Mouse (Mus musculus): ENCODE measurements at regions not wholly inside any gene's neighbourhood (a gene's known extent, or its start where the extent isn't known, plus 50 kb on each side); places are given as distances from the start of the nearest gene placed in this dataset.

DNA sequence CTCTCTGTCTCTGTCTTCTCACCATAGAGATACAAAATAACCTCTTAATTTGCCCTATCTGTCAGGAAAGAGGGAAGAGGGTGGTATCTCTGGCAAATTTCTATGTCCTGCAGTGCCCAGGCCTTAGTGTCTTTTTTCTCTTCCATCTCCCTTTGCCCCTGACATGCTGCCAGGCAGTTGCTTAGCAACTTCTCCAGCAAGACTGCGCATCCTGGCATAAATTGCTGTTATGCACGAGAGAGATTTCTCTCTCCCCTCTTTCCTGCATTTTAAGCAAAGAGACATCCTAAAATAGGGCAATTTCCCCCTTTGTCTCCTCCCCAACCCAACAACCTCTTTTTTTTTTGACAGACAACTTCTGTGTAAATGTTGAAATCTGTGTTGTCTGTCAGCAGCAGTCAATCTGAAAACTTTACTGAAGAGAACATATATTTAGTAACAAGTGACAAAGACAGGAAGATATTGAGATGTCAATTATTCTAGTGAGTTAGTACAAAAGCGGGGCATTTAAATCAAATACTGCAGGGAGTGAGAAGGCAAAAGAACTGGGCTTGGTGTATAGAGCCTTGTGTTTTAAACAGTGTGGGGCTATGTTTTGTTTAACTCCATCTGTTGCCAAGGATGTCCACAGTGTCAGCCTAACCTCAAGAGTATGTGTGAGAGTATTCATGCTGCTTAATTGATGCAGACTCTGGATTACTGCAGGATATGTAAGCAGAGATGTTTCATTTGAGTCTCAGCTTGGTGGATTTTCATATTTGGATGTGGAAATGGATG, 2745.7 kb upstream of the Lrrc6 start:
- no peaks in the 10 kb centered on the region for H3K36me3 ChIP-seq
- 50% methylated on average over 3 of the region's 3 CpGs for WGBS (ENCODE audit: insufficient replicate concordance)
- no peaks in the 10 kb centered on the region for H3K27me3 ChIP-seq (replicated peaks)
- no peak overlapping the region for H3K4me2 ChIP-seq
- ATAC-seq = no peak
- no peaks in the 10 kb centered on the region for H3K4me1 ChIP-seq
- no peak overlapping the region for H3K4me3 ChIP-seq
- H3K9me3 ChIP-seq (replicated peaks) = no peaks in the 10 kb centered on the region
- no peak overlapping the region for H3K9ac ChIP-seq
- no peak overlapping the region for H3K27ac ChIP-seq

DNA sequence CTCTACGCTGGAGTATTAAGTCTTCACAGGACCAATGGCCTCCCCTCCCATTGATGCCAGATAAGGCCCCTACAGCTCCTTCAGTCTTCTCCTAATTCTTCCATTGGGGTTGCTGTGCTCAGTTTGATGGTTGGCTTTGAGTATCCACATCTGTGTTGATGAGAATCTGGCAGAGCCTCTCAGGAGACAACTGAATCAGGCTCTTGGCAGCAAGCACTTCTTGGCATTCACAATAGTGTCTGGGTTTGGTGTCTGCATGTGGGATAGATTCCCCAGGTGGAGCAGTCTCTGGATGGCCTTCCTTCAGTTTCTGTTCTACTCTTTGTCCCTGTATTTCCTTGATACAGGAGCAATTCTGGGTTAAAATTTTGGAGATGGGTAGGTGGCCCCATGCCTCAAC, 2734.6 kb upstream of the Lrrc6 start:
- 70% methylated on average over 1 of the region's 1 CpGs for WGBS (ENCODE audit: insufficient replicate concordance)

DNA sequence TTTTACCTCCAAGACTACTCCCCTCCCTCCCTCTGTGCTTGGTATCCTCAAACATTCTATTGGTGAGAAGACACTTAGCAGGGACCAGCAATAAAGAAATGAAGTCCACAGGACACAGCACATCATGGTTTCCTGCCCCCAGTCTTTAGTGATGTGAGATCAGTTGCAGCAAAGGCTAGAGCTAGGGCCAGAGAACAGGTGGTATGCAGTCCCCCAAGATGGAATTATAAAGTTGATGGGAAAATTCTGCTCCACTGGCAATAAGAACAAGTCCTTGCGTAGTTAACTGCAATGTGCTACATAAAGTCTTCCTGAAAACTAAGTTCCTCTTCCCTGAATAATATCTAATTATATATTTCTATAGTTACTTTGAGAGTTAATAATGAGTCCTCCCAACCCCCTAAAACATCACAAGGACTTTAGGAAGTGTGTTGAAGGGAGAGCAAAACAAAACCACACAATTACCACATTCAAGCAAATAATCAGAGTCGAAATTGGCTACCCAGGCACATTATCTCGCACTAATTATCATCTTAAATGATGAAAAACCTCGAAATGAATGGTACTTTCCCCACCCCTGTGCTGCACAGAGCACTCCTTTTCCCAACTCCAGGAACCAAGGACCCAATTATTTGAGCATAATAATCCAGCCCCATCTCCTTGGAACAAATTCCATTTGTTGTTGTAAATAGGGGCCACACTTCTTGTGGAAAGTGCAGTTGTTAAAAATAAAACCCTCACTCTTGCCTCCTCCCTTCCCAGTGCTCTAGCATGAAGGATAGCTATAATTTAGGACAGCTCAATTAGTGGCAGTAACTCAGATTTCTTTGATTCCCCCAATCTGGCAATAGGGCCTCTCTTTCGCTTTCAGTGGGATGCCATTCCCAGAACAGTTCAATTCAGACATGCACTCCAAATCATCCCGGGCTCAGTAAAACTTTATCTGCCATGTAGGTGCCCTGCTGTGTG, 2724.2 kb upstream of the Lrrc6 start:
- WGBS (ENCODE audit: insufficient replicate concordance) = 55% methylated on average over 6 of the region's 6 CpGs
- Histone ChIP-seq H3K27ac (no peak overlapping the region), H3K4me3 (no peak overlapping the region), H3K9ac (no peak overlapping the region), H3K9me3 (replicated peaks) (no peaks in the 10 kb centered on the region), H3K4me1 (no peaks in the 10 kb centered on the region), H3K36me3 (no peaks in the 10 kb centered on the region), H3K27me3 (replicated peaks) (no peaks in the 10 kb centered on the region), H3K4me2 (no peak overlapping the region)
- ATAC-seq = no peak

More for the DNA sequence above, 2734.6 kb upstream of the Lrrc6 start:
- Histone ChIP-seq H3K4me2 (no peak overlapping the region), H3K4me1 (no peaks in the 10 kb centered on the region), H3K27me3 (replicated peaks) (no peaks in the 10 kb centered on the region), H3K9ac (no peak overlapping the region), H3K9me3 (replicated peaks) (no peaks in the 10 kb centered on the region), H3K36me3 (no peaks in the 10 kb centered on the region), H3K27ac (no peak overlapping the region), H3K4me3 (no peak overlapping the region)
- no peak for ATAC-seq

DNA sequence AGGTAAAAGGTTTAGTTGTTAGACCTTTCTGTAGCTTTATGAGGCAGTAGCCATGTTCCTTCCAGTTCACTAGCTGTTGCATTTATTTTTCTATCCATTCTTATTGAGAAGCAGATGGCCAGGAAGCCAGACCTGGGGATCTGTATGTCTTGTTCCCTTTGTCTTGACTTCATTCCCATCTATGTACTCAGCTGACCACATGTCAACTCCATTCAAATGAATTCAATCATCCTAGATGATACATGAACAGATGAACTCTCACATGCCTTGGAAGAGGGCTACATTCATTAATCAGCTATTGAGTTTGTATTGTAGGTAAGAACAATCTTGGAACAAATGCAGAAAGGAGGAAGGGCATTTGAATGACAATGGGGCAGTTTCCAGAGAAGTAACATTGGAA, 2722.7 kb upstream of the Lrrc6 start:
- no peak overlapping the region for H3K4me3 ChIP-seq
- H3K27me3 ChIP-seq (replicated peaks) = no peaks in the 10 kb centered on the region
- no peak overlapping the region for H3K9ac ChIP-seq
- no peak overlapping the region for H3K4me2 ChIP-seq
- no peaks in the 10 kb centered on the region for H3K36me3 ChIP-seq
- H3K4me1 ChIP-seq = no peaks in the 10 kb centered on the region
- no peaks in the 10 kb centered on the region for H3K9me3 ChIP-seq (replicated peaks)
- ATAC-seq = no peak
- H3K27ac ChIP-seq = no peak overlapping the region

DNA sequence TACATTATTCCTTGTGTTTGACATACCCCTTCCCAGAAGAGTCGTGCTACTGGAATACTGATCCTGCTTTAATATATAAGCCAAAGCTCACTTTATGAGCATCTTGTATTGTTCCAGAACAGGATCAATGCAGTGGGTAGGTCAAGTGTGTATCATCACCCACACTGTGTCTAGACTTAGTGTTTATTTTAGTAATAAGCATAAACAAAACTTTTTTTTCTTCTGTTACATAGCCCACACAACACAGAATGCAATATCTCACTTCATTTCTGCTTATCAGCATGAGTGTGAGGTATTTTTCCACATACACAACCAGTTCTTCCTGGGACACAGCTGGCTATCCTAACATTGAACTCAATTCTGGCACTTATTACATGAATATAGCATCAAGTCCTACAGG, 2721.7 kb upstream of the Lrrc6 start:
- H3K4me1 ChIP-seq = no peaks in the 10 kb centered on the region
- WGBS (ENCODE audit: insufficient replicate concordance) = 49% methylated on average over 1 of the region's 1 CpGs
- no peak overlapping the region for H3K4me3 ChIP-seq
- no peak overlapping the region for H3K9ac ChIP-seq
- no peaks in the 10 kb centered on the region for H3K27me3 ChIP-seq (replicated peaks)
- no peak overlapping the region for H3K27ac ChIP-seq
- ATAC-seq = no peak
- H3K4me2 ChIP-seq = no peak overlapping the region
- no peaks in the 10 kb centered on the region for H3K9me3 ChIP-seq (replicated peaks)
- H3K36me3 ChIP-seq = no peaks in the 10 kb centered on the region

All from liver, embryonic 12.5 days (tissue).